Mouse (Mus musculus) thymus, adult 2 months (tissue): ENCODE data around the gene Gabrb2.

Experiments
- CTCF ChIP-seq: fragments of 200-500 bp; IDR thresholded peaks from 2 replicates; pipeline ENCODE4 v1.5.1; 2012; ENCODE audit warnings: mild to moderate bottlenecking, control low read depth, low read length, moderate library complexity, borderline replicate concordance; ENCODE audit not compliant: control insufficient read depth, poor library complexity, insufficient read depth; ENCODE audit errors: extremely low read depth
- POLR2A ChIP-seq: fragments of 200-500 bp; IDR thresholded peaks from 2 replicates; pipeline ENCODE4 v1.6.1; 2012; ENCODE audit warnings: mild to moderate bottlenecking, low read length, control low read depth, moderate library complexity; ENCODE audit not compliant: control insufficient read depth, poor library complexity, insufficient read depth; ENCODE audit errors: extremely low read depth

DNA sequence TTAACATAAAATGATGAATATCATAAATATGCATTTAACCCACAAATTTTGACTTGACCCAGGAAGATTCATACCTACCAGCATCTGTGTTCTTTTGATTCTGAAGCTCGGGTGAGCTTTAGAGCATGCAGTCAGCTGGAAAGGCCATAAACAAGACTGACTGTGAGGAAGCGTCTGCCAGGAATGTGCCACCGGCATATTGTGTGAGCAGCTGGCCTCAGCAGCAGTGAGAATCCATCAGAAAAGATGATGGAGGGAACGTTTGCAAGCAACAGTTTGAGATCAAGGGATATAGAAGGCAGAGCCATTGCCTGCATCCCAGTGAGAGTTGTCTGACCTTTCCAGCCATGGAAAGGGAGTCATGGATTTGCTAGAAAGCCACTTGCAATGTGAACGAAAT, 230.6 kb downstream of the Gabrb2 start:
- TF ChIP-seq POLR2A: no peak
- no peak for TF ChIP-seq CTCF
